Mouse (Mus musculus) neural tube, embryonic 12.5 days (tissue): ENCODE results near the gene Trim50. TPM values are rescaled to one million over a fixed set of nuclear protein-coding genes. Genes with fewer than 3 reads are reported as not detected.

ENCODE experiments used
- ATAC-seq: fragments of 200-750 bp; cut with Nextera tagmentation; 2 replicates; pipeline ENCODE4 v1.8.0; 2017; ENCODE audit warnings: low read depth, mild to moderate bottlenecking, moderate TSS enrichment, moderate library complexity; ENCODE audit not compliant: low FRiP score
- H3K27ac ChIP-seq: fragments of 300-500 bp; sonication (generic); 2 replicates; pipeline ENCODE4 v1.5.1; 2016
- H3K27me3 ChIP-seq: fragments of 300-500 bp; sonication (generic); replicated peaks from 2 replicates; pipeline ENCODE4 v1.6.1; 2016; ENCODE audit warnings: mild to moderate bottlenecking
- H3K36me3 ChIP-seq: fragments of 300-500 bp; sonication (generic); 2 replicates; pipeline ENCODE4 v1.6.1; 2016; ENCODE audit warnings: mild to moderate bottlenecking
- H3K4me1 ChIP-seq: fragments of 300-500 bp; sonication (generic); 2 replicates; pipeline ENCODE4 v1.6.1; 2016
- H3K4me2 ChIP-seq: fragments of 300-500 bp; sonication (generic); replicated peaks from 2 replicates; pipeline ENCODE4 v1.6.1; 2016; ENCODE audit warnings: mild to moderate bottlenecking
- H3K4me3 ChIP-seq: fragments of 300-500 bp; sonication (generic); 2 replicates; pipeline ENCODE4 v1.5.1; 2016
- H3K9ac ChIP-seq: fragments of 300-500 bp; sonication (generic); 2 replicates; pipeline ENCODE4 v1.6.1; 2016; ENCODE audit warnings: mild to moderate bottlenecking
- H3K9me3 ChIP-seq: fragments of 300-500 bp; sonication (generic); 2 replicates; pipeline ENCODE4 v1.6.1; 2016; ENCODE audit warnings: mild to moderate bottlenecking
- WGBS: fragments of 180-500 bp; shearing (Covaris S2); methylation state at CpG from one replicate; pipeline ENCODE4 v1.1.7; 2016; 5-methylcytosine and 5-hydroxymethylcytosine counted together
- polyA plus RNA-seq: library from polyadenylated mRNA; unstranded; fragments of >200 nt; fragmentation: Nextera tagmentation; extraction: Ambion mirVana; gene quantifications from 2 replicates; pipeline ENCODE4 v1.2.1, GENCODE M21; 2016

The Trim50 gene
- polyA plus RNA-seq: not detected in 2 replicates

GRCm38 (mm10) chr5:135352995-135353394 lies at the start of gene Trim50:
Gene Trim50 (plus strand): TSS chr5:135353295.
- H3K4me2 ChIP-seq: no peak within 1 kb of the TSS
- WGBS: 63% methylated on average over 9 of the region's 9 CpGs
- H3K27ac ChIP-seq: no peak within 1 kb of the TSS
- ATAC-seq: no peak
- no peaks in the 10 kb centered on the region for H3K4me1 ChIP-seq
- H3K9ac ChIP-seq: no peak within 1 kb of the TSS
- peaks cover 14% of the 10 kb centered on the region; the same call in 1 of the 2 replicates for H3K27me3 ChIP-seq
- H3K4me3 ChIP-seq: no peak within 1 kb of the TSS
- H3K9me3 ChIP-seq: 0 out of 2 replicates have a peak, but pooled peaks cover 7% of the 10 kb centered on the region
- H3K36me3 ChIP-seq: no peaks in the 10 kb centered on the region

DNA sequence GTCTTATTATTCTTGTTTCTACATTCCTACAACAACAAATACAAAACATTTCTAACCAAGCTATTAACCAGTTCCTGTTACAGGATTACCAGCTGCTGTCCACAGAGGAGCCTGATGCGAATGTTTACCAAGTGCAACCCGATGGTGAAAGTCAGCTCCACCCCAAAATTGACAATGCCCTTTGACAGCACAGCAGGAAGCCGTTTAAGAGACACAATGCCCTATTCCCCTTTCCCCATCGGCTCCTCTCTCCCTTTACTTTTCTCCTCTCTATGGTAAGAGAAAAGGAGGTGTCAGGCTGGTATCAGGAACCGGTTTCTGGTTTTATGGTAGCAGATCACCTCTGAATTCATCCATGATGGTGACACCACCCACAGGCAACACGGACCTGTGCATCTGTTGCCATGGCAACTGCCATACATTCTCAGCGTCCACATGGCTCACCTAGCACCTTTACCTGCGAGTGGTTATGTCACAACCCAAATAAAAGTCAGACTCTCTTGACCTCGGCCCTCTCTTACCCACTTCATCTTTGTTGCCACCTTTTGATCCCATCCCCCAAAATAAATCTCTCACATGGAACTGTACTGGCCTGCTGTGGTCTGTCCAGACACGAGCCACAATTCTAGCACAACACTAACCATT lies 46.7 kb upstream of the Trim50 start:
- no peak overlapping the region for H3K4me2 ChIP-seq
- H3K36me3 ChIP-seq: no peaks in the 10 kb centered on the region
- H3K9me3 ChIP-seq: no peaks in the 10 kb centered on the region
- no peak overlapping the region for H3K4me3 ChIP-seq
- H3K27me3 ChIP-seq: no peaks in the 10 kb centered on the region
- H3K9ac ChIP-seq: no peak overlapping the region
- no peak overlapping the region for H3K27ac ChIP-seq
- no peak for ATAC-seq
- no peaks in the 10 kb centered on the region for H3K4me1 ChIP-seq
- WGBS: 37% methylated on average over 10 of the region's 10 CpGs

DNA sequence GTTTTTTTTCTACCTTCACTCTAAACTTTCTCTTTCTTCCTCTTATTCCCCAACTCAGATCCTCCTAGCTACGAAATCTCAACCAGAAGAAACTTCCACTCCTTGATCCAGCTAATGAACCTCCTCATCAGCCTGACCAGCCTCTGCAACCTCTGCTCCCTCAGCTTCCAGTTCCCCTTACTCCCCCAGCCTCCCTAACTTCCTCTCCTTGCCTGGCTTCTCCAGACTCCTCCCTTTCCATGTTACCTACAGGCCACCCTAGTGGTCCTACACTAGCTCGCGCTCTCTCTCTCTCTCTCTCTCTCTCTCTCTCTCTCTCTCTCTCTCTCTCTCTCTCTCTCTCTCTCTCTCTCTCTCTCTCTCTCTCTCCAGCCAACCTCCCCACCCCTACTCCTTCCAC lies 36.9 kb upstream of the Trim50 start:
- 74% methylated on average over 3 of the region's 3 CpGs for WGBS
- Histone ChIP-seq H3K4me3 (no peak overlapping the region), H3K4me1 (no peaks in the 10 kb centered on the region)

DNA sequence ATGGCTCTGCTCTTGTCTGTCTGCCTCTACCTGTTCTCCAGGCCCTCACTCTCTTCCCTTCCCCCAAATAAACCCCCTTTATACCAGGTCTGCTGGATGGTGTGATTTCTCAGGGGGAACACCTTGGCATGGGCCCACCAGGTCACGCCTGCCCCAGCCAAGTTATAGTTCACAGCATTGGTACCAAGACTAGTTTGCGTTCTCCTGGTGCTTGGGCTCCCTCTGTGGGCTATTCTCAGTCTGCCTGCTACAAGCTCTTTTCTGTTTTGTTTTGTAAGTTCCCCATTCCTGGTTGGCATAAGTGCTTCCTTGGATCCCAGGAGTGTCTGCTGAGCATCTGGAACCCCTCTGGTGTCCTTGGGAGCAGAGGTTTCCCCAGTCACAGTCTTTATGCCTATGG lies 33.2 kb upstream of the Trim50 start:
- no peak overlapping the region for H3K4me2 ChIP-seq
- H3K27ac ChIP-seq: no peak overlapping the region
- H3K9ac ChIP-seq: no peak overlapping the region
- H3K27me3 ChIP-seq: no peaks in the 10 kb centered on the region
- H3K4me1 ChIP-seq: no peaks in the 10 kb centered on the region
- no peaks in the 10 kb centered on the region for H3K36me3 ChIP-seq
- no peak overlapping the region for H3K4me3 ChIP-seq
- H3K9me3 ChIP-seq: no peaks in the 10 kb centered on the region
- no peak for ATAC-seq
- WGBS: 80% methylated on average over 2 of the region's 2 CpGs

More for the DNA sequence above, 36.9 kb upstream of the Trim50 start:
- Histone ChIP-seq H3K9ac (no peak overlapping the region), H3K4me2 (no peak overlapping the region), H3K9me3 (no peaks in the 10 kb centered on the region), H3K36me3 (no peaks in the 10 kb centered on the region), H3K27me3 (no peaks in the 10 kb centered on the region), H3K27ac (no peak overlapping the region)
- ATAC-seq: no peak

GRCm38 (mm10) chr5:135322197-135322596 lies 30.9 kb upstream of the Trim50 start:
- H3K36me3 ChIP-seq: no peaks in the 10 kb centered on the region
- H3K9me3 ChIP-seq: no peaks in the 10 kb centered on the region
- H3K27me3 ChIP-seq: no peaks in the 10 kb centered on the region
- WGBS: 93% methylated on average over 1 of the region's 1 CpGs
- H3K4me1 ChIP-seq: no peaks in the 10 kb centered on the region
- H3K4me2 ChIP-seq: no peak overlapping the region
- ATAC-seq: no peak
- no peak overlapping the region for H3K27ac ChIP-seq
- H3K9ac ChIP-seq: no peak overlapping the region
- no peak overlapping the region for H3K4me3 ChIP-seq

DNA sequence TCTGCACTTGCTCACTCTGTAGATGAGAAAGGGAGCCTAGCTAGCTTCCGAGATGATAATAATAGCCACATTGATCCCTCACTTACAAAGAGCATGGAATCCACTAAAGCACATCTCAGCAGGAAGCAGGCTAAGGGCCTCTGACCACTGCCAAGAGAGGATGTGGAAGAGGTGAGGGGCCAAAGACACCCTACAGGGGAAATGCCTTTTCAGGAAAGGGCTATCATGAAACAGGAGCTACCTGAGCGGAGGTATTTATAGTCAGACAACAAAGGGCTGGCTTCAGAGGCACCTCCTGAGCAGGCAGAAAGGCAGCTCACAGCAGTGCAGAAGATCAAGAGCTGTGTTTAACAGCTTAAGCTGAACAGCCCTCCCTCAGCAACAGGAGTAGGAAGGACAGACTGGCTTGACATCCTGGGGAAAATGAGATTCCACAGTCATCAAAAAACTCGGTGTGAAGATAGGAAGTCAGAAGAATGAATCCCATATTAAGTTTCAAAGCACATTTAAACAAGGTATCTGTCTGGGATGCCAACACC lies 26.9 kb upstream of the Trim50 start:
- Histone ChIP-seq H3K27me3 (no peaks in the 10 kb centered on the region), H3K36me3 (no peaks in the 10 kb centered on the region), H3K4me2 (no peak overlapping the region), H3K27ac (no peak overlapping the region), H3K9ac (no peak overlapping the region), H3K9me3 (no peaks in the 10 kb centered on the region), H3K4me1 (no peaks in the 10 kb centered on the region), H3K4me3 (no peak overlapping the region)
- whole genome bisulfite sequencing: 13% methylated on average over 3 of the region's 3 CpGs
- no peak for ATAC-seq

DNA sequence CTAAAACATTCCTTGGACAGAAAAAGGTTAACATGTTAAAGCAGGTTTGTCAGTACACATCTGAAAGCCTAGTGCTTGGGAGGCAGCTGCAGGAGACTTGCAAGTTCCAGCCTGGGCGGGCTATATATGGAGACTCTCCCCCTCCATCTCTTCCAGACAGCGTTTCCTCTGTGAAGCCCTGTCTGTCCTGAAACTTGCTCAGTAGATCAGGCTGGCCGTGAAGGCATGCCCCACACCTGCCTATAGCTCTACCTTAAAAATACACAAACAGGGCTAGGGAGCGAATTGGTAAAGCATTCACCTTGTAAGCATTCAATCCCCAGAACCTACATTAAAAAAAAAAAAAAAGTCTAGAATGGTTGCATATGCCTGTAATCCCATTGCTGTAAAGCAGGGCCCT lies 23.6 kb upstream of the Trim50 start:
- Histone ChIP-seq H3K4me2 (no peak overlapping the region), H3K9me3 (no peaks in the 10 kb centered on the region), H3K4me1 (no peaks in the 10 kb centered on the region), H3K27ac (no peak overlapping the region), H3K27me3 (no peaks in the 10 kb centered on the region), H3K36me3 (no peaks in the 10 kb centered on the region), H3K4me3 (no peak overlapping the region), H3K9ac (no peak overlapping the region)
- WGBS: 85% methylated on average over 4 of the region's 4 CpGs
- no peak for ATAC-seq

GRCm38 (mm10) chr5:135330201-135330600 lies 22.9 kb upstream of the Trim50 start:
- Histone ChIP-seq H3K9me3 (no peaks in the 10 kb centered on the region), H3K36me3 (no peaks in the 10 kb centered on the region), H3K9ac (no peak overlapping the region), H3K27ac (no peak overlapping the region), H3K4me2 (no peak overlapping the region), H3K4me1 (no peaks in the 10 kb centered on the region), H3K4me3 (no peak overlapping the region), H3K27me3 (no peaks in the 10 kb centered on the region)
- WGBS: 86% methylated on average over 5 of the region's 5 CpGs
- no peak for ATAC-seq

DNA sequence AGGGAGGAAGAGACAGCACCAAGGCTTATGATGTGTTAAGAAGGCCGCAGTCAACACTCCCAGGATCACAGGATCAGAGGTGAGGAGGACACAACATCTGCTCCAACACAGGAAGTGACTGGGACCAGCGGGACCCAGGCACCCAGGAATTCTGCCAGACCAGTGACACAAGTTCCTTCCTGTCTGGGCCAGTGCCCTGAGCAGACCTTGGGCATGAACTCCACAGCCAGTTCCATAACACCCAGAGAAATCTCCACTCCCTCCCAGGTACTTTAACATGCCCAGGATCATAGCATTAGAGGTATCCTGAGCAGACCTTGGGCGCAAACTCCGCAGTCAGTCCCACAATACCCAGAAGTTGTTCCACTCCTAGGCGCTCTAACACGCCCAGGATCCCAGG lies 21.9 kb upstream of the Trim50 start:
- no peaks in the 10 kb centered on the region for H3K9me3 ChIP-seq
- no peaks in the 10 kb centered on the region for H3K4me1 ChIP-seq
- no peak overlapping the region for H3K27ac ChIP-seq
- no peaks in the 10 kb centered on the region for H3K27me3 ChIP-seq
- 87% methylated on average over 6 of the region's 6 CpGs for WGBS
- H3K36me3 ChIP-seq: no peaks in the 10 kb centered on the region
- no peak overlapping the region for H3K4me3 ChIP-seq
- H3K4me2 ChIP-seq: no peak overlapping the region
- no peak for ATAC-seq
- H3K9ac ChIP-seq: no peak overlapping the region

DNA sequence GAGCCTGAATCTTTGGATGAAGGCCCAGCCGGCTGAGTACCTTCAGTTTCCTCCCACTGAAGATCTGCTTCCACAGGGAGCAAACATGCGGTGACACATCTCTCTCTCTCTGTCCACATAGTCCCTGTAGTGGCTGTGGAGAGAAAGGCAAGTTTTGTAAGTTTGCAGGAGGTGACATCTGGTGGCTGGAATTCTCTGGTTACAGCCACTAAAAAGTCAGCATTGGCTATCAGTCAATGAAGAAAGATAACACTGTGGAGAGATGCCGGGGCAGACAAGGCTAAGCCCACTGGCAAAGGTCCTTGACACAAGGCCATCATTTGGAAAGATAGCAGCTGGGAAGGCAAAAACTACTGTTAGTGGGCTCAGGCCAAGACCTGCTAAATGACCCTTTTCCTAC lies 15.5 kb upstream of the Trim50 start:
- ATAC-seq: no peak
- H3K4me1 ChIP-seq: no peaks in the 10 kb centered on the region
- no peak overlapping the region for H3K4me3 ChIP-seq
- no peaks in the 10 kb centered on the region for H3K36me3 ChIP-seq
- no peaks in the 10 kb centered on the region for H3K27me3 ChIP-seq
- 70% methylated on average over 3 of the region's 3 CpGs for WGBS
- H3K27ac ChIP-seq: no peak overlapping the region
- H3K4me2 ChIP-seq: no peak overlapping the region
- H3K9me3 ChIP-seq: no peaks in the 10 kb centered on the region
- no peak overlapping the region for H3K9ac ChIP-seq

DNA sequence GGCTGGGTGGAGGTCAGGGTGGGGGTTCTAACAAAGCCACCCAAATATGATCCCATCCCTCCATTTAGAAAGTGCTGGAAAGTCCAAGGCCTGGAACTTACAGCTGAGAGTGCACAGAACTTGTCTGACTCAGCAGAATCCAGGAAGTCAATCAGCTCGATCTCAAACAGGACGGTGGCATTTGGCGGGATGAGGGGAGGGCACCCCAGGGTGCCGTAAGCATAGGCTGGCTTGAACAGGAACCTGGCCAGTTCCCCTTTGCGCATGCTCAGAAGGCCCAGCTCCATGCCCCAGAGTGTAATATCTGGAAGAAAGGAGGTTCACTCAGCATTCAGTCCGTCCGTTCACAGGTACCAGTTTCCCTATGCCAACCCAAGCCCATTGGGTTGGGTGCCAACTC lies 7.1 kb upstream of the Trim50 start:
- H3K27me3 ChIP-seq: no peaks in the 10 kb centered on the region
- no peak for ATAC-seq
- H3K9ac ChIP-seq: no peak overlapping the region
- WGBS: 76% methylated on average over 7 of the region's 7 CpGs
- H3K4me3 ChIP-seq: no peak overlapping the region
- H3K4me2 ChIP-seq: no peak overlapping the region
- H3K9me3 ChIP-seq: 0 out of 2 replicates have a peak, but pooled peaks cover 3% of the 10 kb centered on the region
- H3K4me1 ChIP-seq: no peaks in the 10 kb centered on the region
- no peak overlapping the region for H3K27ac ChIP-seq
- no peaks in the 10 kb centered on the region for H3K36me3 ChIP-seq

DNA sequence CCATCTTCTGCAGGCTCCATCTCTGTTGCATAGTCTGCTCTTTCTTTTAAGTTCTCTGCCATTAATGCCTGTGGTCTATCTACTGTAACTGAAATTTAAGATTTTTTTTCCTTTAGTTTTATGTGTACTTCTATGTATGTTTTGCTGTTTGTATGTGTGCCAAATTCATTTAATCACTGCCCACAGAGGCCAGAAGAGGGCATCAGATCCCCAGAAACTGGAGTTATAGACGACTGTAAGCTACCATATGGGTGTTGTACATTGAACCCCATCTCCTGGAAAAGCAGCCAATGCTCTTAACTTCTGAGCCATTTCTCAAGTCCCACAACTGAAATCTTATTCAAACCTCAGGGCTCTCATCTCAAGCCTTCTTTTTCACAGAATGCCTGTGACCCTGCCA lies 6.7 kb upstream of the Trim50 start:
- WGBS: 34% methylated on average over 1 of the region's 1 CpGs
- no peak overlapping the region for H3K4me3 ChIP-seq
- H3K27ac ChIP-seq: no peak overlapping the region
- no peaks in the 10 kb centered on the region for H3K27me3 ChIP-seq
- H3K9ac ChIP-seq: no peak overlapping the region
- 0 out of 2 replicates have a peak, but pooled peaks cover 3% of the 10 kb centered on the region for H3K9me3 ChIP-seq
- no peaks in the 10 kb centered on the region for H3K36me3 ChIP-seq
- no peaks in the 10 kb centered on the region for H3K4me1 ChIP-seq
- no peak overlapping the region for H3K4me2 ChIP-seq
- no peak for ATAC-seq

- WGBS: 75% methylated on average over 4 of the region's 4 CpGs
- Histone ChIP-seq H3K4me3 (no peak overlapping the region), H3K27ac (no peak overlapping the region), H3K36me3 (no peaks in the 10 kb centered on the region), H3K4me2 (no peak overlapping the region), H3K9me3 (0 out of 2 replicates have a peak, but pooled peaks cover 3% of the 10 kb centered on the region), H3K27me3 (0 out of 2 replicates have a peak, but pooled peaks cover 3% of the 10 kb centered on the region), H3K4me1 (no peaks in the 10 kb centered on the region), H3K9ac (no peak overlapping the region)
- ATAC-seq: no peak
Observed at GRCm38 (mm10) chr5:135347511-135348011, 5.5 kb upstream of the Trim50 start.
